Mouse (Mus musculus): ENCODE results near the gene Tomm6. TPM values are rescaled to one million over a fixed set of nuclear protein-coding genes. Genes with fewer than 3 reads are reported as not detected.

Gene Tomm6
- total and polyA plus RNA-seq, 3 experiments = 66.5 to 577 TPM; not detected in 1

DNA sequence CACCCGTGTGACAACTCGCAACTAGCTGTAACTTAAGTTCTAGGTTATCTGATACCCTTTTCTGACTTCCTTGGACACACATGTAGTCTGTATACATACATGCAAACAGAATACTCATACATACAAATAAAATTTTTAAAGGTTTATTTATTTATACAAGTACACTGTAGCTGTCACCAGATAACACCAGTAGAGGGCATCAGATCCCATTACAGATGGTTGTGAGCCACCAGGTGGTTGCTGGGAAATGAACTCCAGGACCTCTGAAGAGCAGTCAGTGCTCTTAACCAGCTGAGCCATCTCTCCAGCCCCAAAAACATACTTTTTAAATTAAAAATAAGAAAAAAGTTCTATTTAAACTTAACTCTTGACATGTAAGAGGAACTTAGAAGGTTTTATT lies 45.2 kb downstream of the Tomm6 start:
- Histone ChIP-seq H3K36me3 (ENCODE audit: control insufficient read depth in 1 of 2, insufficient read depth in 2 of 2, low read length in 2 of 2) (no peaks in the 10 kb centered on the region), H3K9ac (ENCODE audit: control insufficient read depth, low read depth, low read length, poor library complexity, severe bottlenecking) (no peak overlapping the region), H3K27me3 (ENCODE audit: control insufficient read depth in 1 of 2, insufficient read depth in 2 of 2, low read length in 2 of 2) (no peaks in the 10 kb centered on the region), H3K4me1 (ENCODE audit: control insufficient read depth in 1 of 2, insufficient read depth in 2 of 2, low read length in 2 of 2) (no peaks in the 10 kb centered on the region), H3K9me3 (replicated peaks; ENCODE audit: insufficient read depth, low read length) (no peaks in the 10 kb centered on the region), H3K4me3 (ENCODE audit: control insufficient read depth in 1 of 2, insufficient read depth in 1 of 2, low read depth in 2 of 2, low read length in 2 of 2) (no peak overlapping the region), H3K27ac (ENCODE audit: control insufficient read depth, low read depth, low read length) (no peak overlapping the region), H3K79me2 (ENCODE audit: control insufficient read depth, insufficient read depth, low read length, poor library complexity) (no peaks in the 10 kb centered on the region)
- TF ChIP-seq SMC3 (IDR thresholded peaks at IDR 0.05; ENCODE audit: low read depth, low read length) (peak; percentile 34; the same call in 1 of the 2 replicates), KAT2A (conservative IDR thresholded peaks at IDR 0.05; ENCODE audit: low read depth, low read length) (no peak), CHD1 (IDR thresholded peaks at IDR 0.05; ENCODE audit: low read depth, low read length) (no peak), CTCF (IDR thresholded peaks at IDR 0.05 in 2 of 3, conservative IDR thresholded peaks at IDR 0.05 in 1 of 3; ENCODE audit: control insufficient read depth in 1 of 3, insufficient read depth in 1 of 3, low read depth in 2 of 3, low read length in 3 of 3, poor library complexity in 1 of 3, severe bottlenecking in 1 of 3) (peak; percentile 17 to 53 (median 20); a peak in 5 of 6 replicates), MEF2A (IDR thresholded peaks at IDR 0.05; ENCODE audit: extremely low read depth, insufficient replicate concordance, low read depth, low read length, poor library complexity, severe bottlenecking) (no peak)
- peak; percentile 60 for DNase-seq (ENCODE audit: low read depth, low spot score)

Other genes starting within 250 kb of the Tomm6 start
- gene Taf8, start 186.1 kb downstream of the Tomm6 start, total RNA-seq (2012; rRNA removed) = 14.4 and 15.2 TPM in 2 replicates
- gene Taf8, start 186.1 kb downstream of the Tomm6 start, polyA plus RNA-seq (2012; ENCODE audit: insufficient read depth in 1 of 2, insufficient read length in 2 of 2, low read depth in 1 of 2, low replicate concordance in 2 of 2, missing spikeins in 1 of 2) = 10 to 100 TPM in 1 of 2 experiments, not detected in 1; 25.7 TPM
- gene Ccnd3, start 183.3 kb downstream of the Tomm6 start, total RNA-seq (2012; rRNA removed) = 143 TPM in 2 replicates
- gene Ccnd3, start 183.3 kb downstream of the Tomm6 start, polyA plus RNA-seq (2012; ENCODE audit: insufficient read depth in 1 of 2, insufficient read length in 2 of 2, low read depth in 1 of 2, low replicate concordance in 2 of 2, missing spikeins in 1 of 2) = 100 to 1,000 TPM in 1 of 2 experiments, not detected in 1; 568 TPM
- 60.2 and 69.3 TPM in 2 replicates for gene Bysl, start 76.9 kb downstream of the Tomm6 start, total RNA-seq (2012; rRNA removed)
- gene Bysl, start 76.9 kb downstream of the Tomm6 start, polyA plus RNA-seq (2012; ENCODE audit: insufficient read depth in 1 of 2, insufficient read length in 2 of 2, low read depth in 1 of 2, low replicate concordance in 2 of 2, missing spikeins in 1 of 2) = 10 to 100 TPM in 1 of 2 experiments, not detected in 1; 85.4 TPM
- 45.9 and 62.6 TPM in 2 replicates for gene Med20, start 76.8 kb downstream of the Tomm6 start, total RNA-seq (2012; rRNA removed)
- 10 to 100 TPM in 1 of 2 experiments, not detected in 1; 45.7 TPM for gene Med20, start 76.8 kb downstream of the Tomm6 start, polyA plus RNA-seq (2012; ENCODE audit: insufficient read depth in 1 of 2, insufficient read length in 2 of 2, low read depth in 1 of 2, low replicate concordance in 2 of 2, missing spikeins in 1 of 2)
- 1.1 and 2.9 TPM in 2 replicates for gene Gm20517, start 76.8 kb downstream of the Tomm6 start, total RNA-seq (2012; rRNA removed)
- gene Gm20517, start 76.8 kb downstream of the Tomm6 start, polyA plus RNA-seq (2012; ENCODE audit: insufficient read depth in 1 of 2, insufficient read length in 2 of 2, low read depth in 1 of 2, low replicate concordance in 2 of 2, missing spikeins in 1 of 2) = 1 to 10 TPM in 1 of 2 experiments, not detected in 1; 1.9 TPM
- 5.2 and 5.5 TPM in 2 replicates for gene Usp49, start 57.7 kb downstream of the Tomm6 start, total RNA-seq (2012; rRNA removed)
- 10 to 100 TPM in 1 of 2 experiments, not detected in 1; 16.1 TPM for gene Usp49, start 57.7 kb downstream of the Tomm6 start, polyA plus RNA-seq (2012; ENCODE audit: insufficient read depth in 1 of 2, insufficient read length in 2 of 2, low read depth in 1 of 2, low replicate concordance in 2 of 2, missing spikeins in 1 of 2)
- 1.5 and 2.7 TPM in 2 replicates for gene Frs3, start 644 bp upstream of the Tomm6 start, total RNA-seq (2012; rRNA removed)
- gene Frs3, start 644 bp upstream of the Tomm6 start, polyA plus RNA-seq (2012; ENCODE audit: insufficient read depth in 1 of 2, insufficient read length in 2 of 2, low read depth in 1 of 2, low replicate concordance in 2 of 2, missing spikeins in 1 of 2) = 1 to 10 TPM in 1 of 2 experiments, not detected in 1; 4.4 TPM
- gene Gm21981, start 6.1 kb upstream of the Tomm6 start, total RNA-seq (2012; rRNA removed) = 0.56 and 0.81 TPM in 2 replicates
- under 1 TPM in 1 of 2 experiments, not detected in 1; 0.71 TPM for gene Gm21981, start 6.1 kb upstream of the Tomm6 start, polyA plus RNA-seq (2012; ENCODE audit: insufficient read depth in 1 of 2, insufficient read length in 2 of 2, low read depth in 1 of 2, low replicate concordance in 2 of 2, missing spikeins in 1 of 2)
- 0.23 TPM in 1 of 2 replicates, not detected in the other for gene Prickle4, start 6.3 kb upstream of the Tomm6 start, total RNA-seq (2012; rRNA removed)
- gene Prickle4, start 6.3 kb upstream of the Tomm6 start, polyA plus RNA-seq (2012; ENCODE audit: insufficient read depth in 1 of 2, insufficient read length in 2 of 2, low read depth in 1 of 2, low replicate concordance in 2 of 2, missing spikeins in 1 of 2) = 1 to 10 TPM in 1 of 2 experiments, not detected in 1; 4.3 TPM
- not detected in 2 replicates for gene Pgc, start 38.5 kb upstream of the Tomm6 start, total RNA-seq (2012; rRNA removed)
- gene Pgc, start 38.5 kb upstream of the Tomm6 start, polyA plus RNA-seq (2012; ENCODE audit: insufficient read depth in 1 of 2, insufficient read length in 2 of 2, low read depth in 1 of 2, low replicate concordance in 2 of 2, missing spikeins in 1 of 2) = not detected
- 14.7 and 16.4 TPM in 2 replicates for gene Tfeb, start 48.6 kb upstream of the Tomm6 start, total RNA-seq (2012; rRNA removed)
- 10 to 100 TPM in 1 of 2 experiments, not detected in 1; 22.8 TPM for gene Tfeb, start 48.6 kb upstream of the Tomm6 start, polyA plus RNA-seq (2012; ENCODE audit: insufficient read depth in 1 of 2, insufficient read length in 2 of 2, low read depth in 1 of 2, low replicate concordance in 2 of 2, missing spikeins in 1 of 2)
- not detected in 2 replicates for gene Mdfi, start 146.3 kb upstream of the Tomm6 start, total RNA-seq (2012; rRNA removed)
- gene Mdfi, start 146.3 kb upstream of the Tomm6 start, polyA plus RNA-seq (2012; ENCODE audit: insufficient read depth in 1 of 2, insufficient read length in 2 of 2, low read depth in 1 of 2, low replicate concordance in 2 of 2, missing spikeins in 1 of 2) = not detected
- 6.6 and 7.1 TPM in 2 replicates for gene Foxp4, start 236.3 kb upstream of the Tomm6 start, total RNA-seq (2012; rRNA removed)
- 10 to 100 TPM in 1 of 2 experiments, not detected in 1; 50.5 TPM for gene Foxp4, start 236.3 kb upstream of the Tomm6 start, polyA plus RNA-seq (2012; ENCODE audit: insufficient read depth in 1 of 2, insufficient read length in 2 of 2, low read depth in 1 of 2, low replicate concordance in 2 of 2, missing spikeins in 1 of 2)